In genomic region chr13:55983851-55984250, GRCm38 (mm10) we compare ENCODE assay signal across 10 mouse cellular contexts.
"Had no signal": no experiment of that assay in that cellular context is flagged by ENCODE, and none has a peak within 500 bp of the region (broad histone marks: within the 10 kb centered on the region; RNA-seq: fewer than 3 reads in every experiment).

No protein-coding gene starts in this region.

- H3K4me1 ChIP-seq: liver, embryonic 13.5 days had no signal

- H3K4me3 ChIP-seq: limb, embryonic 15.5 days; liver, embryonic 13.5 days had no signal

- H3K36me3 ChIP-seq: limb, embryonic 15.5 days; liver, embryonic 13.5 days had no signal

- H3K9me3 ChIP-seq: limb, embryonic 15.5 days; liver, embryonic 13.5 days had no signal

- DNase-seq: kidney, adult 11 months; kidney, adult 9 months; kidney, postnatal 10 days; layer of hippocampus, postnatal 36 days; liver, embryonic 13.5 days; liver, postnatal 0 days; lung, postnatal 36 days had no signal

- H3K27ac ChIP-seq: limb, embryonic 15.5 days; liver, embryonic 13.5 days; stomach, postnatal 0 days had no signal

- H3K9ac ChIP-seq: limb, embryonic 15.5 days; liver, embryonic 13.5 days; liver, postnatal 0 days had no signal

- H3K4me2 ChIP-seq: limb, embryonic 15.5 days; liver, embryonic 13.5 days had no signal

- ATAC-seq: inflammation-experienced regulatory T-cells, adult 6 months; liver, postnatal 0 days had no signal
